Mouse (Mus musculus): ENCODE data around the gene Cdk4.

DNA sequence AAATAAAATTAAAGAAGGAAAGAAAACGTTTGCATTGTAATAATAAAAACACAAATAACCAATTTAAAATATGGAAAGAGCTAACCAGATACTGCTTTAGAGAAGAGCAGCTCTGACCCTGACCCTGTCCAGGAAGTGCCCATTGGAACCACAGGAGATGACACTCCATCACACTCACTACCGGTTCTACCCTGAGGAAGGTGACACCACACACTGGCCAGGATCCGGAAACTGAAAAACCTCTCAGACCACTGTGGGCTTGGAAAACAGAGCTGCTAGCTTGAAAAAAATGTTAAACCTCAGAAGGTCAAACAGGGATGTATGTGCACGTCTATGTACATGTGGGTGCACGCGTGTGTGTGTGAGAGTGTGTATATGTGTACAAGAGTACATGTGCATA lies 37.8 kb downstream of the Cdk4 start:
- TF ChIP-seq CTCF (IDR thresholded peaks at IDR 0.05; ENCODE audit: low read depth) = no peak
- TF ChIP-seq EP300 (IDR thresholded peaks at IDR 0.05; ENCODE audit: low read depth) = no peak

Data from heart, postnatal 0 days (tissue).